Mouse (Mus musculus) heart, embryonic 14.5 days (tissue): ENCODE measurements around the gene Pdcd7. TPM values are rescaled to one million over a fixed set of nuclear protein-coding genes. Genes with fewer than 3 reads are reported as not detected.
A peak's percentile ranks its signal among the peaks of the same experiment; 100 is the strongest.

Source experiments
- ATAC-seq: fragments of 200-750 bp; cut with Nextera tagmentation; 2 replicates; pipeline ENCODE4 v1.8.0; 2017; ENCODE audit warnings: low read depth, moderate TSS enrichment; ENCODE audit not compliant: insufficient number of reproducible peaks, insufficient read depth, low FRiP score
- H3K27ac ChIP-seq, 2 experiments: fragments of 200-500 bp in 1 of 2; fragments of 300-500 bp in 1 of 2; sonication (generic) in 1 of 2; replicated peaks in 1 of 2; 2 replicates each; pipeline ENCODE4 v1.5.1; 2012 to 2014; ENCODE audit warnings: low read depth in 2 of 2, low read length in 2 of 2, control low read depth in 1 of 2, mild to moderate bottlenecking in 1 of 2, mixed read lengths in 1 of 2; ENCODE audit not compliant: control insufficient read depth in 1 of 2, insufficient read depth in 1 of 2
- H3K27me3 ChIP-seq: fragments of 300-500 bp; sonication (generic); 2 replicates; pipeline ENCODE4 v1.6.1; 2014; ENCODE audit warnings: mild to moderate bottlenecking, low read length, control low read depth; ENCODE audit not compliant: control insufficient read depth, insufficient read depth
- H3K36me3 ChIP-seq: fragments of 300-500 bp; sonication (generic); 2 replicates; pipeline ENCODE4 v1.6.1; 2014; ENCODE audit warnings: mild to moderate bottlenecking, control low read depth, low read length, mixed read lengths; ENCODE audit not compliant: control insufficient read depth, insufficient read depth
- H3K4me1 ChIP-seq, 2 experiments: fragments of 200-500 bp in 1 of 2; fragments of 300-500 bp in 1 of 2; sonication (generic) in 1 of 2; 2 replicates each; pipeline ENCODE4 v1.6.1; 2012 to 2014; ENCODE audit warnings: low read length in 2 of 2, control low read depth in 1 of 2, mixed read lengths in 1 of 2; ENCODE audit not compliant: control insufficient read depth in 2 of 2, insufficient read depth in 2 of 2
- H3K4me2 ChIP-seq: fragments of 300-500 bp; sonication (generic); 2 replicates; pipeline ENCODE4 v1.6.1; 2014; ENCODE audit warnings: mild to moderate bottlenecking, low read length
- H3K4me3 ChIP-seq, 2 experiments: fragments of 200-500 bp in 1 of 2; fragments of 300-500 bp in 1 of 2; sonication (generic) in 1 of 2; 2 replicates each; pipeline ENCODE4 v1.5.1; 2012 to 2014; ENCODE audit warnings: low read length in 2 of 2, mild to moderate bottlenecking in 2 of 2, control low read depth in 1 of 2, low read depth in 1 of 2, moderate library complexity in 1 of 2; ENCODE audit not compliant: control insufficient read depth in 1 of 2, insufficient read depth in 1 of 2
- H3K9ac ChIP-seq: fragments of 300-500 bp; sonication (generic); 2 replicates; pipeline ENCODE4 v1.6.1; 2014; ENCODE audit warnings: mild to moderate bottlenecking, low read length
- H3K9me3 ChIP-seq: fragments of 300-500 bp; sonication (generic); 2 replicates; pipeline ENCODE4 v1.6.1; 2016; ENCODE audit warnings: low read length, control low read depth; ENCODE audit not compliant: control insufficient read depth
- WGBS: fragments of 180-500 bp; shearing (Covaris S2); extraction: QIAGEN DNeasy Blood & Tissue Kit; methylation state at CpG from one replicate; pipeline ENCODE4 v1.1.7; 2014; 5-methylcytosine and 5-hydroxymethylcytosine counted together
- polyA plus RNA-seq: library from polyadenylated mRNA; unstranded; fragments of >200 nt; fragmentation: Nextera tagmentation; extraction: Ambion mirVana; gene quantifications from 2 replicates; pipeline ENCODE4 v1.2.1, GENCODE M21; 2014

Pdcd7 gene
- polyA plus RNA-seq, 1 experiment from 2014 or later = 10.9 TPM

GRCm38 (mm10) chr9:65306672-65307071 is 39.2 kb upstream of the Pdcd7 start:
- H3K9me3 ChIP-seq = no peaks in the 10 kb centered on the region
- no peak for ATAC-seq
- no peak overlapping the region for H3K9ac ChIP-seq
- no peak overlapping the region for H3K27ac ChIP-seq
- H3K4me1 ChIP-seq = no peaks in the 10 kb centered on the region
- no peak overlapping the region for H3K4me2 ChIP-seq
- no peaks in the 10 kb centered on the region for H3K27me3 ChIP-seq
- peaks cover 88% of the 10 kb centered on the region for H3K36me3 ChIP-seq
- no peak overlapping the region for H3K4me3 ChIP-seq
- 95% methylated on average over 2 of the region's 2 CpGs for WGBS

- no peak for ATAC-seq
- H3K27me3 ChIP-seq = no peaks in the 10 kb centered on the region
- no peaks in the 10 kb centered on the region for H3K4me1 ChIP-seq
- H3K4me2 ChIP-seq = no peak overlapping the region
- H3K9me3 ChIP-seq = no peaks in the 10 kb centered on the region
- H3K27ac ChIP-seq = no peak overlapping the region
- H3K36me3 ChIP-seq = peaks cover 86% of the 10 kb centered on the region
- no peak overlapping the region for H3K9ac ChIP-seq
- no peak overlapping the region for H3K4me3 ChIP-seq
- 84% methylated on average over 1 of the region's 1 CpGs for WGBS
Observed at GRCm38 (mm10) chr9:65308011-65308410, 37.9 kb upstream of the Pdcd7 start.

- 0 out of 2 replicates have a peak, but pooled peaks have one; percentile 35 for ATAC-seq
- Histone ChIP-seq H3K9ac (no peak overlapping the region), H3K27me3 (no peaks in the 10 kb centered on the region), H3K4me3 (no peak overlapping the region), H3K4me1 (no peaks in the 10 kb centered on the region), H3K27ac (no peak overlapping the region), H3K4me2 (no peak overlapping the region), H3K9me3 (no peaks in the 10 kb centered on the region), H3K36me3 (peaks cover 72% of the 10 kb centered on the region)
- WGBS = 92% methylated on average over 4 of the region's 4 CpGs
Observed at GRCm38 (mm10) chr9:65312669-65313357, 33.1 kb upstream of the Pdcd7 start.

DNA sequence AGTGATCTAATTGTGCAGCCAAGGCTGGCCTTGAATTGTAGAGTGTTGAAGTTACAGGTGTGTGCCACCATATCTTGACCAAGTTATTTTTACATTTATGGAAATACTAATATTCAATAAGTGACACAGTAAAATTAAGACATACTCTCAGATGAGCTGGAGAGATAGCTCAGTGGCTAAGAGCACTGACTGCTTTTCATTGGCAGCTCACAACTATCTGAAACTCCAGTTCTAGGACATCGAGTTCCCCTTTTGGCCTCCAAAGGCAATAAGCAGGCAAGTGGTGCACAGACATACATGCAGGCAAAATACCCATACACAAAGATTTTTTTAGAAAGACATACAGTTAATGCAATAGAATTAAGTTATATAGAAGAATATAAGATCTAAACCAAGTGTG is 32.1 kb upstream of the Pdcd7 start:
- Histone ChIP-seq H3K9me3 (no peaks in the 10 kb centered on the region), H3K27me3 (no peaks in the 10 kb centered on the region), H3K4me2 (no peak overlapping the region), H3K36me3 (peaks cover 70% of the 10 kb centered on the region), H3K27ac (no peak overlapping the region), H3K4me3 (no peak overlapping the region), H3K9ac (no peak overlapping the region), H3K4me1 (no peaks in the 10 kb centered on the region)
- no peak for ATAC-seq
- WGBS = 91% methylated on average over 1 of the region's 1 CpGs

DNA sequence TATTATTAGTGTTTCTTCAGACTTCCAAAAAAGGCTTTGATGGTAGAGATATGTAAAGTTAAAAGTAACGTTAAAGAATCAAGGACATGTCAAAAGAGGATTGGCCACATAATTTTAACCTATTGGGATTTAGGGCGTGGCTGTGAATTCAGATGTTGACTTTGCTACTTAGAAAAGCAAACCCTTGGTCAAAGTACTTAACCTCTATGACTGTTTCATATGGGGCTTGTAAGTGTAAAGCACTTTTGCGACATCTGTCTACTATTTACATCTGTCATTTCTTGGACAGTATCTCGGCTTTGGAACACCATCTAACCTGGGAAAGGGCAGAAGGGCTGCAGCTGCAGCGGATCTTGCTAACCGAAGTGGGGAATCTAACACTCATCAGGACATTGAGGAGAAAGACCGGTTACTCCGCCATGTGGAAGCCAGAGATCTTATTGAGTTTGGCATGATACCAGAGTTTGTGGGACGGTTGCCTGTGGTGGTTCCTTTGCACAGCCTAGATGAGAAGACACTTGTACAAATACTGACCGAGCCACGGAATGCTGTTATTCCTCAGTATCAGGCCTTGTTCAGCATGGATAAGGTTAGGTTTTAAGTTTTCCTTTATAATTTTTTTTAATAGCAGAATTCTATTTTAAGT is 23.5 kb upstream of the Pdcd7 start:
- Histone ChIP-seq H3K9ac (no peak overlapping the region), H3K36me3 (peaks cover 90% of the 10 kb centered on the region), H3K9me3 (no peaks in the 10 kb centered on the region), H3K4me3 (no peak overlapping the region), H3K4me1 (no peaks in the 10 kb centered on the region), H3K27ac (no peak overlapping the region), H3K4me2 (no peak overlapping the region), H3K27me3 (no peaks in the 10 kb centered on the region)
- WGBS = 84% methylated on average over 11 of the region's 11 CpGs
- ATAC-seq = no peak

DNA sequence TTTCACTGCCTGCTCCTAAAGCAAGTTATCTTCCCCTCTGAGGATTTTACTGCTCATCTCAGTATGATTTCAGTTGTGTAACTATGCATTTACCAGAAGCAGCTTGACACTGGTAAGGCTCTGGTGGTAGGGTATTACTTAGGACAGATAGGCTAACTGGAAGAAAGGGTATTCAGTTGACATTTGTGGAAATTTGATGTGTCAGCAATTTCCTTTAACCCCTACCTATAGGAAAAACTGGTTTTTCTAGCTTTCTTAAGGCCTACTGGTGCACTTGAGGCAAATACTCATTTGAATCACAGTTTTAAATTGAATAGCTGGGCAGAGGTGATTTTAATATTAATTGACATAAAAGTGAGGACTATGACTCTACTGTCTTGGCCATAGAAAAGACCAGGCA is 19.9 kb upstream of the Pdcd7 start:
- Histone ChIP-seq H3K9me3 (no peaks in the 10 kb centered on the region), H3K9ac (no peak overlapping the region), H3K4me3 (no peak overlapping the region), H3K27me3 (no peaks in the 10 kb centered on the region), H3K36me3 (peaks cover 93% of the 10 kb centered on the region), H3K4me2 (no peak overlapping the region), H3K4me1 (no peaks in the 10 kb centered on the region), H3K27ac (no peak overlapping the region)
- no peak for ATAC-seq

DNA sequence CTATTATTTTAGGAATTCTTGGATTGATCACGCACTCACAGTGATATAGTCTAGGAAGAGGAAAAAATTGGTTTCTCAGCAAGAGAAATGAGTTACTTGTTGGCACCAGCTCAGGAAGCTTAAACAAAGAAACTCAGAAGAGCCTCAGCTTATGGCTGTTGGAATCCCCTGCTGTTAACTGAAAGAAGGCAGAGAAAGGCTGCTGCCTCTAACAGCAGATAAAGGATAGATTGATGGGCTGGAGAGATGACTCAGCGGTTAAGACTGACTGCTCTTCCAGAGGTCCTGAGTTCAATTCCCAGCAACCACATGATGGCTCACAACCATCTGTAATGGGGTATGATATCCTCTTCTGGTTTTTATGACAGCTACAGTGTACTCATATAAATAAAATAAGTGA is 18.5 kb upstream of the Pdcd7 start:
- H3K4me3 ChIP-seq = no peak overlapping the region
- no peak overlapping the region for H3K27ac ChIP-seq
- no peak overlapping the region for H3K9ac ChIP-seq
- H3K36me3 ChIP-seq = peaks cover 89% of the 10 kb centered on the region
- ATAC-seq = no peak
- H3K4me2 ChIP-seq = no peak overlapping the region
- H3K4me1 ChIP-seq = no peaks in the 10 kb centered on the region
- no peaks in the 10 kb centered on the region for H3K9me3 ChIP-seq
- WGBS = 94% methylated on average over 2 of the region's 2 CpGs
- no peaks in the 10 kb centered on the region for H3K27me3 ChIP-seq

GRCm38 (mm10) chr9:65333958-65334357 is 11.9 kb upstream of the Pdcd7 start:
- no peaks in the 10 kb centered on the region for H3K9me3 ChIP-seq
- no peak overlapping the region for H3K9ac ChIP-seq
- no peak overlapping the region for H3K4me3 ChIP-seq
- peaks cover 27% of the 10 kb centered on the region for H3K36me3 ChIP-seq
- WGBS = 92% methylated on average over 5 of the region's 5 CpGs
- H3K4me1 ChIP-seq = no peaks in the 10 kb centered on the region
- no peak overlapping the region for H3K27ac ChIP-seq
- H3K27me3 ChIP-seq = no peaks in the 10 kb centered on the region
- H3K4me2 ChIP-seq = no peak overlapping the region
- no peak for ATAC-seq
